Mouse (Mus musculus) CD8-positive naive resting alpha-beta T cell, adult 2 months (primary cell): ENCODE results near the gene Tdrd3.

Experiments used
- DNase-seq, 2 experiments: peaks; one replicate each; pipeline ENCODE4 v3.0.0; 2022; ENCODE audit warnings: low read depth in 2 of 2, low spot score in 2 of 2

Tdrd3 gene

GRCm38 (mm10) chr14:87415808-87416721 is at the start of gene Tdrd3:
Gene Tdrd3 (plus strand): TSS chr14:87416639.
- peak; percentile 84 to 85 for DNase-seq

- DNase-seq: no peak
These were observed 49.3 kb upstream of the Tdrd3 start for GRCm38 (mm10) chr14:87367169-87367568.

- no peak for DNase-seq
These were observed 33.4 kb upstream of the Tdrd3 start for GRCm38 (mm10) chr14:87383041-87383440.

- DNase-seq: no peak
These were observed 31.9 kb upstream of the Tdrd3 start for GRCm38 (mm10) chr14:87384288-87385268.

- no peak for DNase-seq
These were observed 23.3 kb upstream of the Tdrd3 start for GRCm38 (mm10) chr14:87393096-87393495.

- DNase-seq: no peak
These were observed 19.8 kb upstream of the Tdrd3 start for GRCm38 (mm10) chr14:87396643-87397042.

- no peak for DNase-seq
These were observed 992 bp upstream of the Tdrd3 start for GRCm38 (mm10) chr14:87415486-87415807.

- DNase-seq: peak; percentile 14 to 31
These were observed 584 bp downstream of the Tdrd3 start for GRCm38 (mm10) chr14:87416755-87417690.

GRCm38 (mm10) chr14:87417691-87418070 is 1.2 kb downstream of the Tdrd3 start:
- no peak for DNase-seq

GRCm38 (mm10) chr14:87419740-87420139 is 3.3 kb downstream of the Tdrd3 start:
- DNase-seq: no peak

- no peak for DNase-seq
These were observed 4.1 kb downstream of the Tdrd3 start for GRCm38 (mm10) chr14:87420576-87420975.

- DNase-seq: no peak
These were observed 6.0 kb downstream of the Tdrd3 start for GRCm38 (mm10) chr14:87422432-87422831.

- no peak for DNase-seq
These were observed 10.0 kb downstream of the Tdrd3 start for GRCm38 (mm10) chr14:87426297-87426922.

- DNase-seq: no peak
These were observed 10.6 kb downstream of the Tdrd3 start for GRCm38 (mm10) chr14:87427032-87427431.

- DNase-seq: no peak
These were observed 11.3 kb downstream of the Tdrd3 start for GRCm38 (mm10) chr14:87427659-87428289.

- DNase-seq: no peak
These were observed 17.0 kb downstream of the Tdrd3 start for GRCm38 (mm10) chr14:87433390-87433915.

- no peak for DNase-seq
These were observed 18.9 kb downstream of the Tdrd3 start for GRCm38 (mm10) chr14:87435382-87435781.

- DNase-seq: no peak
These were observed 23.3 kb downstream of the Tdrd3 start for GRCm38 (mm10) chr14:87439721-87440120.

- DNase-seq: no peak
These were observed 30.0 kb downstream of the Tdrd3 start for GRCm38 (mm10) chr14:87446331-87446913.
